Mouse (Mus musculus) cerebellum, adult 2 months (tissue): Measurements from ENCODE around the gene Plekhd1. TPM values are rescaled to one million over a fixed set of nuclear protein-coding genes. Genes with fewer than 3 reads are reported as not detected.
A peak's percentile ranks its signal among the peaks of the same experiment; 100 is the strongest.

Source experiments
- DNase-seq, 2 experiments: peaks; one replicate each; pipeline ENCODE4 v3.0.0; 2021
- H3K27ac ChIP-seq: fragments of 200-500 bp; 2 replicates; pipeline ENCODE4 v1.5.1; 2012; ENCODE audit warnings: low read length, control low read depth, inconsistent platforms; ENCODE audit not compliant: insufficient read depth
- H3K27me3 ChIP-seq: fragments of 200-500 bp; 2 replicates; pipeline ENCODE4 v1.6.1; 2012; ENCODE audit warnings: inconsistent platforms, mild to moderate bottlenecking, low read length, moderate library complexity; ENCODE audit not compliant: control insufficient read depth, insufficient read depth
- H3K4me1 ChIP-seq: fragments of 200-500 bp; 2 replicates; pipeline ENCODE4 v1.6.1; 2011; ENCODE audit warnings: low read length; ENCODE audit not compliant: control insufficient read depth, insufficient read depth
- H3K4me3 ChIP-seq: fragments of 200-500 bp; replicated peaks from 2 replicates; pipeline ENCODE3; 2011; ENCODE audit warnings: mild to moderate bottlenecking, low read depth, low read length, control low read depth; ENCODE audit not compliant: insufficient read depth
- CTCF ChIP-seq: fragments of 200-500 bp; IDR thresholded peaks from 2 replicates; pipeline ENCODE4 v1.5.1; 2011; ENCODE audit warnings: low read depth, mild to moderate bottlenecking, control low read depth, low read length, moderate library complexity, borderline replicate concordance; ENCODE audit not compliant: insufficient read depth
- POLR2A ChIP-seq: fragments of 200-500 bp; IDR thresholded peaks from 2 replicates; pipeline ENCODE4 v1.6.1; 2011; ENCODE audit warnings: low read length, control low read depth, borderline replicate concordance; ENCODE audit not compliant: insufficient read depth
- WGBS: fragments of 180-500 bp; shearing (Covaris S2); methylation state at CpG from one replicate; pipeline ENCODE4 v1.1.7; 2018; 5-methylcytosine and 5-hydroxymethylcytosine counted together
- polyA plus RNA-seq: library from polyadenylated mRNA; depleted of rRNA; stranded (reverse); fragments of >200 nt; gene quantifications from 2 replicates; pipeline ENCODE4 v1.2.3, GENCODE M21; 2012

The Plekhd1 gene
- polyA plus RNA-seq, 1 experiment, result 61.7 TPM

- 39% methylated on average over 8 of the region's 8 CpGs for WGBS
- no peak overlapping the region for H3K27ac ChIP-seq
- DNase-seq, result no peak
- TF ChIP-seq POLR2A, result no peak
- TF ChIP-seq CTCF, result no peak
- no peaks in the 10 kb centered on the region for H3K27me3 ChIP-seq
- no peak overlapping the region for H3K4me3 ChIP-seq
- no peaks in the 10 kb centered on the region for H3K4me1 ChIP-seq
Measured at GRCm38 (mm10) chr12:80746031-80746813, 53.8 kb downstream of the Plekhd1 start.

- Histone ChIP-seq H3K4me1 (no peaks in the 10 kb centered on the region), H3K27me3 (no peaks in the 10 kb centered on the region), H3K27ac (no peak overlapping the region), H3K4me3 (no peak overlapping the region)
- 90% methylated on average over 6 of the region's 6 CpGs for WGBS
- DNase-seq, result no peak
- TF ChIP-seq CTCF (no peak), POLR2A (no peak)
Measured at GRCm38 (mm10) chr12:80751556-80751955, 59.2 kb downstream of the Plekhd1 start.

DNA sequence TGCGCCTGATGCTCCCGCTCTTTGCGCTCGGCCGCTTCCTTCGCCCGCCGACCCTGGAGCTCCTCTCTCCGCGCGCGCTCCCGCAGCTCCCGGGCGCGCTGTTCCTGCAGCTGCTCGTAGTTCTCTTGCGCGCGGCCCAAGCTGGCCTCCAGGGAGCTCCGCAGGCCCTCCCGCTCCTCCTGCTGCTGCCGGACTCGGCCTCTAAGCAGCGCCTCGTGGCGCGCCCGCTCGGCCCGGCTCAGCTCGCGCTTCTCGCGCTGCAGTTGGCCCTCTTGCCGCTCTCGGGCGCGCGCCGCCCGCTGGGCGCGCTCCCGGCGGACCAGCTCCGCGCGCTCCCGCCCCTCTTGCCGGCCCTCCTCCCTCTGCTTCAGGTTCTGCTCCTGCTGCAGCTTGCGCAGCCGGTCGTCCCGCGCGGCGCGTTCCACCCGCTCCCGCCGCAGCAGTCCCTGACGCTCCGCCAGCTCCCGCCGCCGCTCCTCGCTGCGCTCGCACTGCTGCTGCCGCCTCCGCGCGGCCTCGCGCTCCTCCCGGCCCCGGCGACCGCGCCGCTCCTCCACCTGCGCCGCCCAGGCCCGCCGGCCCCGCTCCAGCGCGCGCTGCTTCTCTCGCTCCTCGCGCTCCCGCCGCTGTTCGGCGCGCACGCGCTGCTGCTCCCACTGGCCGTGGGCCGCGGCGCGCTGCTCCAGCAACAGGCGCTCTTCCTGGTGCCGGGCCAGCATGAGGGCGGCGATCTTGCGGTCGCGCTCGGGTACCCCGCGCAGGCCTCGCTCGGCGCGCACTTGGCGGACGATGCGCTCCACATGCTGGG, 65.6 kb downstream of the Plekhd1 start:
- peak overlapping the region; percentile 26 for H3K4me3 ChIP-seq
- 54% methylated on average over 122 of the region's 122 CpGs for WGBS
- peak overlapping the region; percentile 37; the same call in 1 of the 2 replicates for H3K27ac ChIP-seq
- DNase-seq, result peak; percentile 54 to 61
- no peaks in the 10 kb centered on the region; the same call in 1 of the 2 replicates for H3K4me1 ChIP-seq
- TF ChIP-seq CTCF (no peak), POLR2A (no peak)
- no peaks in the 10 kb centered on the region for H3K27me3 ChIP-seq

DNA sequence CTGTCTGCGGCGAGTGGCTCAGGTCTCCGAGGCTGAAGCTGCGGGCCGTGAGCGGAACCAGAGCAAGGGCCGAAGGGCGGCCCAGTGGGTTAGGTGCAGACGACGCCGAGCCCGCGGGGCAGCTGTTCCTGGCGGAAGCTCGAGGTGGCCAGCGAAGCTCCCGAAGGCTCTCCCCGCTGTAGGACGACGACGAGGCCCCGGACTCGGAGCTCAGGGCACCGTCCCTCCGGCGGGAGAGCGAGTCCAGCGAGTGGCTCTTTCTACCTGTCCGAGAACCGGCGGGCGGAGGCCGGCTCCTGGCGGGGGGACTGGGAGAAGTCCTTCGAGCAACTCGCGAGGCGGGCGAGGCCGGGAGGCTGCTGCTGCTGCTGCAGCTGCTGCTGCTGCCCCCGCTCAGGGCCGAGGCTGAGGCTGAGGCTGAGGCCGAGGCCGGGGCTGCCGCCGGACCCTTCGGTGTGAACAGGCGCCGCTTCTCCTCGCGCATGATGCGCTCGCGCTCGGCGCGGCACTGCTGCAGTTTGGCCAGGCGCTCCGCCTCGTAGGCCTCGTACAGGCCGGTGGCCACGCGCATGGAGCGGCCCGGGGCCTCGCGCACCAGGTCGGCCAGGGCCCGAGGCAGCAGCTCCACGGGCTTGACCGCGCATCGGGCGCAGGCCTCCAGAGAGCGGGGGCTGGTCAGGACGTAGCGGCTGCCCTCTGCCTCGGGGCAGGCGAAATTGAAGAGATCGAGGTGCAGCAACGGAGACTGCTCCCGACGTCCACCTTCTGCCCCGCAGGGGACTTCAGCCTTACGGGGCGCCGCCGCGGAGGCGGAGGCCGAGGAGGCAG, 66.4 kb downstream of the Plekhd1 start:
- no peaks in the 10 kb centered on the region for H3K27me3 ChIP-seq
- DNase-seq, result peak; percentile 27 to 57
- TF ChIP-seq CTCF (no peak), POLR2A (no peak)
- no peak overlapping the region for H3K27ac ChIP-seq
- WGBS, result 48% methylated on average over 92 of the region's 92 CpGs
- H3K4me3 ChIP-seq, result peak overlapping the region; percentile 85
- no peaks in the 10 kb centered on the region; the same call in 1 of the 2 replicates for H3K4me1 ChIP-seq

DNA sequence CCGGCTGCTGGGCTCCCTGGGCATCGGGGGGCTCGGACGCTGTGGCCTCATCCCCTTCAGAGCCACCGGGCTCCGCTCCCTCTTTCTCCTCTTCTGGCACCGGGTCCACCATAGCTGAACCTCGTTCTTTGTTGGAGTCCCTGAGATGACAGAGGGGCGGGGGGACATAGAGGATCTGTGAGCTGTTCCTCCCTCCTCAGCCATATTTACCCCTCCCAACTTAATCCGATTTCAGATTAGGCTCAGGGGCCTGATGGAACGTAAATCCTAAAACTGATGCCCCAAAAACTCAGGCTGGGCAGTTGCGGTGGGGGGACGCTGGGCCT, 67.0 kb downstream of the Plekhd1 start:
- no peak for DNase-seq
- TF ChIP-seq CTCF (no peak), POLR2A (no peak)

DNA sequence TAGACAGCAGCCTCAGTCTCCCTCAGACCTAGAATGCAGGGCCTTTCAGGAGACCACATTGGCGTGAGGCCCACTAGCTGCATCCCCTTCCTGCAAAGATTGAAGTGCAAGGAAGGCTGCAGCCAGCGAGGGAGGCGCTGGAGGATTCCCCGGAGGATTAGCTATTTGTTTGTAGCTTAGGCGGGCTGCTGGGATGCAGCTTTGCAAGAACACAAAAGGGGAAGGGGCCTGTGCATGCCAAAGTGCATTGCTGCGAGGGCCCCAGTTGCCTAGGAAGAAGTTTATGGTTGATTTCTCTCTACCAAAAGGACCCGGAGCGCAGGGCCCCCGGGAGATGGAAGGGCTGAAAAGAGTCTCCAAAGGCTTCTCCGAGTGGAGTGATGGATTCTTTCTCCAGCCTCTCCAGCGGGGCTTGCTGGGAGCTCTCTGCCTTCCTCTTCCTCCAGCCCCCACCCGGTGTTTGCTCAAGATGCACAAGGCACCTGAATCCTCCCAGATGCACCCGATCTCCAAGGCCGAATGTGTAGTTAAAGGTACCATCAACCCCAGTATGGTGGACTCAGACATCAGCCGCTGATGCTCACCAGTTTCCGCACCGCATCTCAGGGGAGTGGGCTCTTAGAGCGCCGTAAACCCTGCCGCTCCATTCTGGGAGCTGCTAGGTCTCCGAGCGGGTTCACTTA, 67.5 kb downstream of the Plekhd1 start:
- TF ChIP-seq POLR2A (no peak), CTCF (no peak)
- WGBS, result under 1% methylated on average over 22 of the region's 22 CpGs

More for the DNA sequence above, 67.0 kb downstream of the Plekhd1 start:
- Histone ChIP-seq H3K27ac (peak overlapping the region; percentile 79), H3K27me3 (no peaks in the 10 kb centered on the region), H3K4me1 (no peaks in the 10 kb centered on the region; the same call in 1 of the 2 replicates), H3K4me3 (peak overlapping the region; percentile 85)
- 15% methylated on average over 13 of the region's 13 CpGs for WGBS

DNA sequence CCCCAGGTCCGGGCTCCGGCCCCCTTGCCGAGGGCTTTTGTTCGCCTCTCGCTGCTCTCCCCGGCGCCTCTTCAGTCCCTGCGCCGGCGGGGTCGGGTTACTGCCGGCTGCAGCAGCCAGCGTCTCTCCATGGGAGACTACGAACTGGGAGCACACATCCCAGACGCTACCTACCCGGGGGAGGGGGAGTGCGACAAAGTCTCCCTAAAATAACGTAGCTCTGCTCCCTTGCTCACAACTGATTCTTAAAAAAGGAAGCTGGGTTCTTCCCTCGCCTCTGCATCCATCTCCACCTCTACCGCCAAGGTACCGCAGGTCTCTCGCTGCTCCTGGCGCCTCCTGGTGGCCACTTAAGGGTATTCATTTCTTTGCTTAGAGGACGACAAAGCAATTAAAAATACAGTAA, 68.0 kb downstream of the Plekhd1 start, which contains the start of gene Ccdc177:
TSS of gene Ccdc177 (minus strand) at position 292 of the 406 bp plus-strand sequence.
- under 1% methylated on average over 24 of the region's 24 CpGs for WGBS
- no peaks in the 10 kb centered on the region for H3K27me3 ChIP-seq
- DNase-seq, result peak; percentile 87 to 91
- H3K27ac ChIP-seq, result peak within 1 kb of the TSS; percentile 79
- TF ChIP-seq POLR2A, result peak; percentile 64; the same call in 1 of the 2 replicates
- TF ChIP-seq CTCF, result peak; percentile 88
- no peaks in the 10 kb centered on the region; the same call in 1 of the 2 replicates for H3K4me1 ChIP-seq
- peak within 1 kb of the TSS; percentile 85 for H3K4me3 ChIP-seq

More for the DNA sequence above, 67.5 kb downstream of the Plekhd1 start:
- H3K27ac ChIP-seq, result peak overlapping the region; percentile 79
- DNase-seq, result peak in 1 of 2 experiments; percentile 51
- H3K27me3 ChIP-seq, result no peaks in the 10 kb centered on the region
- no peaks in the 10 kb centered on the region; the same call in 1 of the 2 replicates for H3K4me1 ChIP-seq
- peak overlapping the region; percentile 85 for H3K4me3 ChIP-seq
